Mouse (Mus musculus): ENCODE measurements around the gene Fcgr4. TPM values are rescaled to one million over a fixed set of nuclear protein-coding genes. Genes with fewer than 3 reads are reported as not detected.

Gene Fcgr4
- polyA plus RNA-seq, 1 experiment: 1.0 TPM

DNA sequence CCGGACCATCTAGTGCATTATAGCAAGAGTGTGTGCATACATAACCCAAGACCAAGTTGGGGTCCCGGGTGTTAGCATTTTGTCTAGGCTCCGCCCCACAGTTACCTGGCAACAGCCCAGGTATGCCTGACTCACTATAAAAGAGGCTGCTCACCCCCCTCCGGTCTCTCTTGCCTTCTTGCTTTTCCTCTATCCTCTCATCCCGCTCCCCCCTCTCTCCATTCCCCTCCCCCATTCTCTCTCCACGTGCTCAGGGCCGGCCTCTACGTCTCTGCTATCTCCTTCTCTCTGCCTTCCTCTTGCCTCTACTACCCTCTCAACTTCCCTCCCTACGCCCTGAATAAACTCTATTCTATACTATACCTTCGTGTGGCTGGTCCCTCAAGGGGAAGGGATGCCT, 14.0 kb downstream of the Fcgr4 start:
- Histone ChIP-seq H3K27me3 (ENCODE audit: control insufficient read depth, insufficient read depth, insufficient read length) (no peaks in the 10 kb centered on the region), H3K4me3 (ENCODE audit: insufficient read depth, poor library complexity, severe bottlenecking) (peak overlapping the region; percentile 27)

DNA sequence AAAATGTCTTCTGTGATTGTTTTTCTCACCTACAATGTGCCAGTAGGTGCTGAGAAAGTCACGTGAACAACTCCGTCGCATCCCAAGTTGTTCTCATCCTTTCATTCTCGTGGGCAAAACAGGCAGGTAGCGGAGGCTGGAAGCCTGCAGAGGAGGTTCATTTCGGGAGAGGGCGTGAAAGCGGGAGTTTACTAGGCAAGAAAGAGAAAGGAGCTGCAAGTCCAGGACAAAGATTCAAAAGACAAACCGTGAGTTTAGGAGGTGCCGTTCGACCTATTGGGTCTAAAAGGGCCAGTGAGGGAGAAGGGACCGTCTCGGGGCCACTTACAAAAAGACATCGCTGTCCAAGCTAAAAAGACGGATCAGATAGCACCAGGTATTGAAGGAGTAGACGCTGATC, 14.5 kb downstream of the Fcgr4 start:
- Histone ChIP-seq H3K79me3 (ENCODE audit: low read depth) (no peaks in the 10 kb centered on the region), H3K27me3 (ENCODE audit: control insufficient read depth, insufficient read depth, insufficient read length) (no peaks in the 10 kb centered on the region), H3K79me2 (ENCODE audit: control insufficient read depth, insufficient read depth) (no peaks in the 10 kb centered on the region), H3ac (ENCODE audit: control insufficient read depth, insufficient read length, low read depth) (peak overlapping the region; percentile 47), H3K36me3 (ENCODE audit: control insufficient read depth, insufficient read depth) (no peaks in the 10 kb centered on the region), H3K4me3 (ENCODE audit: insufficient read depth, poor library complexity, severe bottlenecking) (peak overlapping the region; percentile 27)
- TF ChIP-seq USF1 (IDR thresholded peaks at IDR 0.05; ENCODE audit: low read depth) (peak; percentile 82), FOSL1 (IDR thresholded peaks at IDR 0.05; ENCODE audit: insufficient read depth, low read length, poor library complexity, severe bottlenecking) (no peak)

More for the DNA sequence above, 14.0 kb downstream of the Fcgr4 start:
- Histone ChIP-seq H3K36me3 (ENCODE audit: control insufficient read depth, insufficient read depth) (no peaks in the 10 kb centered on the region), H3K79me2 (ENCODE audit: control insufficient read depth, insufficient read depth) (no peaks in the 10 kb centered on the region), H3K79me3 (ENCODE audit: low read depth) (no peaks in the 10 kb centered on the region), H3ac (ENCODE audit: control insufficient read depth, insufficient read length, low read depth) (no peak overlapping the region)
- TF ChIP-seq CEBPB (IDR thresholded peaks at IDR 0.05; ENCODE audit: low read depth) (no peak), MAX (IDR thresholded peaks at IDR 0.05) (no peak), MYOG (IDR thresholded peaks at IDR 0.05; ENCODE audit: control insufficient read depth, extremely low read depth, insufficient read length) (no peak), CTCF (IDR thresholded peaks at IDR 0.05; ENCODE audit: control insufficient read depth, insufficient read depth, insufficient read length) (no peak), MYOD1 (IDR thresholded peaks at IDR 0.05; ENCODE audit: control insufficient read depth, insufficient read length, low read depth) (no peak), FOSL1 (IDR thresholded peaks at IDR 0.05; ENCODE audit: insufficient read depth, low read length, poor library complexity, severe bottlenecking) (no peak), USF1 (IDR thresholded peaks at IDR 0.05; ENCODE audit: low read depth) (no peak)

DNA sequence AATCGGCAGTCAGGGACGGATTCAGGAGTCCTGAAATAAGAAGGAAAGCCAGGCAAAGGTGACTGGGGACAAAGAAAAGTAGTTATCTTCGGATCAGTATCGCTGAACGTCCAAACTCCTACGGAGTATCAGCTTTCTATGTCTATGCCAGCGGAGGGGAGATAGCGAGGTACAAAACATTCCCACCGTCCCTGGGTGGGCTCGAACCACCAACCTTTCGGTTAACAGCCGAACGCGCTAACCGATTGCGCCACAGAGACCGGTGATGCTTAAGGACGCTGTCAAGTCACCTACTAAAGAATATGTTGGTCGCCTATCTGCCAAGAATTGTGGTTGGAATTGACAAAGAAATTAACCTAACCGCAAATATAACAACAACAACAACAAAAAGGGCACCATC, 15.0 kb downstream of the Fcgr4 start:
- no peaks in the 10 kb centered on the region for H3K79me3 ChIP-seq (ENCODE audit: low read depth)
- no peaks in the 10 kb centered on the region for H3K36me3 ChIP-seq (ENCODE audit: control insufficient read depth, insufficient read depth)
- peak overlapping the region; percentile 27 for H3K4me3 ChIP-seq (ENCODE audit: insufficient read depth, poor library complexity, severe bottlenecking)
- no peaks in the 10 kb centered on the region for H3K79me2 ChIP-seq (ENCODE audit: control insufficient read depth, insufficient read depth)
- peak overlapping the region; percentile 1 for H3ac ChIP-seq (ENCODE audit: control insufficient read depth, insufficient read length, low read depth)
- TF ChIP-seq MAX (IDR thresholded peaks at IDR 0.05) (no peak), CEBPB (IDR thresholded peaks at IDR 0.05; ENCODE audit: low read depth) (peak; percentile 48)
- H3K27me3 ChIP-seq (ENCODE audit: control insufficient read depth, insufficient read depth, insufficient read length): no peaks in the 10 kb centered on the region

DNA sequence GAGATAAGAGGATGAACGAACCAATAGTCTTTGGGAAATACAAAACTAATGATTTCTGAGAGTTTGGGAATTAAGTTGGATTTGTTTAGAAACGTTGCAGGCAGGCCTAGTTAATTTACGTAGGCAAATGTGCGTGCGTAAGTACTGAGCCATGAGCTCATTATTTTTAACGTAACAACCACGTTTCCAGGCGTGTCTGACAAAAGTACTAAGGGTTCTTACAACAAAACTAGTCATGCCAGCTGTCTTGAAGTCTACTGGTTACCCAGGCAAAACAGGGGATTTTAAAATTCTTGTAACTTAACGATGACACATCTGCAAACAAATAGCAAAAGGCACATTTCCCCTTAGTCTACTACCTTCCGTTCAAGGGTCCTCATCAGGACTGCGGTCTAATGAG, 15.5 kb downstream of the Fcgr4 start:
- Histone ChIP-seq H3K79me2 (ENCODE audit: control insufficient read depth, insufficient read depth) (no peaks in the 10 kb centered on the region), H3ac (ENCODE audit: control insufficient read depth, insufficient read length, low read depth) (no peak overlapping the region), H3K79me3 (ENCODE audit: low read depth) (no peaks in the 10 kb centered on the region), H3K4me3 (ENCODE audit: insufficient read depth, poor library complexity, severe bottlenecking) (peak overlapping the region; percentile 27), H3K27me3 (ENCODE audit: control insufficient read depth, insufficient read depth, insufficient read length) (no peaks in the 10 kb centered on the region), H3K36me3 (ENCODE audit: control insufficient read depth, insufficient read depth) (no peaks in the 10 kb centered on the region)
- TF ChIP-seq USF1 (IDR thresholded peaks at IDR 0.05; ENCODE audit: low read depth) (no peak), MAX (IDR thresholded peaks at IDR 0.05) (no peak), MYOG (IDR thresholded peaks at IDR 0.05; ENCODE audit: control insufficient read depth, extremely low read depth, insufficient read length) (no peak), CEBPB (IDR thresholded peaks at IDR 0.05; ENCODE audit: low read depth) (no peak), FOSL1 (IDR thresholded peaks at IDR 0.05; ENCODE audit: insufficient read depth, low read length, poor library complexity, severe bottlenecking) (no peak), CTCF (IDR thresholded peaks at IDR 0.05; ENCODE audit: control insufficient read depth, insufficient read depth, insufficient read length) (no peak), MYOD1 (IDR thresholded peaks at IDR 0.05; ENCODE audit: control insufficient read depth, insufficient read length, low read depth) (no peak)

DNA sequence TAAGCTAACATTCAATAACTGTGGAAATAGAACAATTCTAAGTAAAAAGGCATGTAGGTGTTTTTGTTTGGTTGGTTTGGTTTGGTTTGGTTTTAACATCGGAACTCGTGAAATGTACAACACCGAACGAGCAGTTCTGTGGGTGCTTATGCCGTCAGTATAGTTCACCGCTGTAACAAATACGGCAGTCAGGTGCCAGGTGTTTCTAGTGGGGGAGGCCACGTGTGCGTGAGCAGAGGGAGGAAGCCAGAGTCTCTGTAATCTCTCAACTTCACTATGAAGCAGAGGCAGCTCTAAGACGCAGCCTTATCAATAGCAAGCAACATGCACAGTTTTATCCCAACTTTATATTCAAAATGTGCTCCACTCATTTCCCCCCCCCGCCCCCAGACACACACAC, 16.9 kb downstream of the Fcgr4 start:
- no peaks in the 10 kb centered on the region for H3K79me2 ChIP-seq (ENCODE audit: control insufficient read depth, insufficient read depth)
- no peaks in the 10 kb centered on the region for H3K27me3 ChIP-seq (ENCODE audit: control insufficient read depth, insufficient read depth, insufficient read length)
- no peaks in the 10 kb centered on the region for H3K79me3 ChIP-seq (ENCODE audit: low read depth)
- no peak overlapping the region for H3ac ChIP-seq (ENCODE audit: control insufficient read depth, insufficient read length, low read depth)
- TF ChIP-seq MYOD1 (IDR thresholded peaks at IDR 0.05; ENCODE audit: control insufficient read depth, insufficient read length, low read depth): no peak
- TF ChIP-seq MYOG (IDR thresholded peaks at IDR 0.05; ENCODE audit: control insufficient read depth, extremely low read depth, insufficient read length): no peak
- TF ChIP-seq FOSL1 (IDR thresholded peaks at IDR 0.05; ENCODE audit: insufficient read depth, low read length, poor library complexity, severe bottlenecking): no peak
- TF ChIP-seq USF1 (IDR thresholded peaks at IDR 0.05; ENCODE audit: low read depth): no peak
- no peak for TF ChIP-seq CTCF (IDR thresholded peaks at IDR 0.05; ENCODE audit: control insufficient read depth, insufficient read depth, insufficient read length)
- no peak for TF ChIP-seq CEBPB (IDR thresholded peaks at IDR 0.05; ENCODE audit: low read depth)
- TF ChIP-seq MAX (IDR thresholded peaks at IDR 0.05): no peak
- H3K36me3 ChIP-seq (ENCODE audit: control insufficient read depth, insufficient read depth): no peaks in the 10 kb centered on the region
- no peak overlapping the region for H3K4me3 ChIP-seq (ENCODE audit: insufficient read depth, poor library complexity, severe bottlenecking)

DNA sequence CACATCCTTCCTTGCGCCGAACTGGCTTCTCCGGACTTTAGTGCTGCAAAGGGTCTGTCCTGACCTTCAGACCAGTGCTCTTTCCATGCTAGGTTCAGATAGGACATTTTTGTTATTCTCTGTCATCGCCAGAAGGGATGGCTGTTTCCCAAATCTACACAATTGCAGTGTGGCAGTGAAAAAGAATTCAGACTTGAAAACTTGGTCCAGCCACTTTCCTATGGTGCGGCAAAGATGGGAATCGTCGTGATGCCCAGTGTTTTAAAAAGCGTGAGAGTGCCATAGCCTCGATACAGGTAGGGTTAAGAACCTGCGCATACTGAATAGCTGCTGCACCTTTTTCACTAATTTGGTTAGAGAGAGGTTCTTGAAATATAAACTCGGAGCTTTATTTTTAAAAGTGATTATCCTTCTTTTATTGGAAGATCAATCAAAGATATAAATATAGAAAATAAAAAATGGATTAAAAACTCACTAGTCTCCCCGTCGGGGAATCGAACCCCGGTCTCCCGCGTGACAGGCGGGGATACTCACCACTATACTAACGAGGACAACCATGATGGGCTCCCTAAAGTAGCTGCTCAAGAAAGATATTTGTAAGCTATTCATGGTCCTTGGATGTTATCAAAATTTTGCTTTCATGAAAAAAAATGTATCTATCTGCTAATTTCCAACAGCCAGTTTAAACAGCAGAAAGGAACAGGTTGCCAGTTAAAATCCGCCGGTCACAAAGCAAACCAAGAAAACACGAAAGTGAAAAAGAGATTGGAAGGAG, 18.0 kb downstream of the Fcgr4 start:
- Histone ChIP-seq H3ac (ENCODE audit: control insufficient read depth, insufficient read length, low read depth) (peak overlapping the region; percentile 53), H3K27me3 (ENCODE audit: control insufficient read depth, insufficient read depth, insufficient read length) (no peaks in the 10 kb centered on the region), H3K36me3 (ENCODE audit: control insufficient read depth, insufficient read depth) (no peaks in the 10 kb centered on the region), H3K4me3 (ENCODE audit: insufficient read depth, poor library complexity, severe bottlenecking) (peak overlapping the region; percentile 91), H3K79me2 (ENCODE audit: control insufficient read depth, insufficient read depth) (no peaks in the 10 kb centered on the region), H3K79me3 (ENCODE audit: low read depth) (no peaks in the 10 kb centered on the region)
- TF ChIP-seq USF1 (IDR thresholded peaks at IDR 0.05; ENCODE audit: low read depth) (no peak), MYOG (IDR thresholded peaks at IDR 0.05; ENCODE audit: control insufficient read depth, extremely low read depth, insufficient read length) (no peak)

All from C2C12 (cell line).